Mouse (Mus musculus) spleen, adult 2 months (tissue): ENCODE results near the gene Nudt15. TPM values are rescaled to one million over a fixed set of nuclear protein-coding genes. Genes with fewer than 3 reads are reported as not detected.

ENCODE experiments used
- DNase-seq, 2 experiments: peaks; one replicate each; pipeline versions ENCODE4 v3.0.0 to v3.0.0-alpha.2; 2012 to 2021; ENCODE audit warnings: low spot score in 2 of 2, low read depth in 1 of 2
- H3K27ac ChIP-seq: fragments of 200-500 bp; 2 replicates; pipeline ENCODE4 v1.5.1; 2012; ENCODE audit warnings: low read length, inconsistent platforms; ENCODE audit not compliant: insufficient read depth
- H3K27me3 ChIP-seq: fragments of 200-500 bp; 2 replicates; pipeline ENCODE4 v1.6.1; 2012; ENCODE audit warnings: mild to moderate bottlenecking, moderate library complexity, low read length, inconsistent platforms; ENCODE audit not compliant: control insufficient read depth, insufficient read depth
- H3K36me3 ChIP-seq: fragments of 200-500 bp; 2 replicates; pipeline ENCODE4 v1.6.1; 2012; ENCODE audit warnings: mild to moderate bottlenecking, low read length, inconsistent platforms; ENCODE audit not compliant: control insufficient read depth, insufficient read depth
- H3K4me1 ChIP-seq: fragments of 200-500 bp; 2 replicates; pipeline ENCODE4 v1.6.1; 2011; ENCODE audit warnings: inconsistent platforms; ENCODE audit not compliant: control insufficient read depth, insufficient read depth, insufficient read length
- H3K4me3 ChIP-seq: fragments of 200-500 bp; 2 replicates; pipeline ENCODE4 v1.5.1; 2011; ENCODE audit warnings: mild to moderate bottlenecking, inconsistent platforms; ENCODE audit not compliant: insufficient read depth, insufficient read length; ENCODE audit errors: extremely low read depth
- CTCF ChIP-seq: fragments of 200-500 bp; IDR thresholded peaks from 2 replicates; pipeline ENCODE4 v1.5.1; 2011; ENCODE audit warnings: mild to moderate bottlenecking, inconsistent platforms; ENCODE audit not compliant: insufficient read depth, insufficient read length, insufficient replicate concordance; ENCODE audit errors: extremely low read depth
- POLR2A ChIP-seq: fragments of 200-500 bp; IDR thresholded peaks from 2 replicates; pipeline ENCODE4 v1.6.1; 2011; ENCODE audit warnings: low read depth, low read length, inconsistent platforms
- WGBS: fragments of 180-500 bp; shearing (Covaris S2); methylation state at CpG from one replicate; pipeline ENCODE4 v1.1.7; 2018; 5-methylcytosine and 5-hydroxymethylcytosine counted together
- polyA plus RNA-seq: library from polyadenylated mRNA; depleted of rRNA; stranded (reverse); fragments of >200 nt; gene quantifications from 2 replicates; pipeline ENCODE4 v1.2.3, GENCODE M21; 2012

The Nudt15 gene
- polyA plus RNA-seq, 1 experiment = 2.3 TPM

DNA sequence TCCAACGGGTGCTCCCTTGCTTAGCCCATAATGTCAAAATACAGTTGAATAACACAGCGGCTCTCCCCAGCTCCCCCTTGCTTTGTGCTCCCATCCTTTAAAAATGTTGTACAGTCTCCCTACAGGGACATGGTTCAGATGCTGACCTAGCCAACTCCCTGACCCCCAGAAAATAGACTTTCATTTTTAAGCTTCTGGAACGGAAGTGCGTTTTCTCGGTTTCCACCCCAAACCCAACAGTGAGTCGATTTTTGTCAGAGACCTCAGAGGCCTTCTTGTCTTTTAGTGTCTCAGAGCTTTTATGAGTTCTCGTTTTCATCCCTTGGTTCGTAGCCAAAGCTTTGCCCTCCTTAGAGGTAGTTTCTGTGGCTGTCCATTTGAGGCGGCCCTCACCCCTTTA is 46.8 kb downstream of the Nudt15 start:
- TF ChIP-seq CTCF (no peak), POLR2A (no peak)

GRCm38 (mm10) chr14:73495753-73496152 is 52.3 kb downstream of the Nudt15 start:
- no peak for DNase-seq
- Histone ChIP-seq H3K27me3 (no peaks in the 10 kb centered on the region), H3K4me3 (no peak overlapping the region), H3K27ac (no peak overlapping the region), H3K36me3 (no peaks in the 10 kb centered on the region), H3K4me1 (no peaks in the 10 kb centered on the region)
- 79% methylated on average over 7 of the region's 7 CpGs for WGBS
- TF ChIP-seq CTCF (no peak), POLR2A (no peak)

More for the DNA sequence above, 46.8 kb downstream of the Nudt15 start:
- Histone ChIP-seq H3K27ac (no peak overlapping the region), H3K36me3 (no peaks in the 10 kb centered on the region), H3K27me3 (no peaks in the 10 kb centered on the region), H3K4me3 (no peak overlapping the region), H3K4me1 (no peaks in the 10 kb centered on the region)
- no peak for DNase-seq
- 90% methylated on average over 9 of the region's 9 CpGs for WGBS

GRCm38 (mm10) chr14:73494122-73494521 is 53.9 kb downstream of the Nudt15 start:
- no peak for DNase-seq
- no peaks in the 10 kb centered on the region for H3K36me3 ChIP-seq
- H3K27me3 ChIP-seq = no peaks in the 10 kb centered on the region
- TF ChIP-seq CTCF (no peak), POLR2A (no peak)
- H3K27ac ChIP-seq = no peak overlapping the region
- H3K4me1 ChIP-seq = no peaks in the 10 kb centered on the region
- H3K4me3 ChIP-seq = no peak overlapping the region
- 68% methylated on average over 6 of the region's 6 CpGs for WGBS

GRCm38 (mm10) chr14:73493356-73493755 is 54.7 kb downstream of the Nudt15 start:
- DNase-seq = no peak
- Histone ChIP-seq H3K27ac (no peak overlapping the region), H3K4me1 (no peaks in the 10 kb centered on the region), H3K4me3 (no peak overlapping the region), H3K27me3 (no peaks in the 10 kb centered on the region), H3K36me3 (no peaks in the 10 kb centered on the region)
- no peak for TF ChIP-seq CTCF
- TF ChIP-seq POLR2A = no peak
- 92% methylated on average over 6 of the region's 6 CpGs for WGBS

GRCm38 (mm10) chr14:73486641-73487040 is 61.4 kb downstream of the Nudt15 start:
- WGBS = 84% methylated on average over 5 of the region's 5 CpGs
- no peak for DNase-seq
- H3K4me1 ChIP-seq = no peaks in the 10 kb centered on the region
- H3K27ac ChIP-seq = no peak overlapping the region
- TF ChIP-seq POLR2A = no peak
- no peak for TF ChIP-seq CTCF
- H3K27me3 ChIP-seq = no peaks in the 10 kb centered on the region
- H3K36me3 ChIP-seq = no peaks in the 10 kb centered on the region
- no peak overlapping the region for H3K4me3 ChIP-seq

DNA sequence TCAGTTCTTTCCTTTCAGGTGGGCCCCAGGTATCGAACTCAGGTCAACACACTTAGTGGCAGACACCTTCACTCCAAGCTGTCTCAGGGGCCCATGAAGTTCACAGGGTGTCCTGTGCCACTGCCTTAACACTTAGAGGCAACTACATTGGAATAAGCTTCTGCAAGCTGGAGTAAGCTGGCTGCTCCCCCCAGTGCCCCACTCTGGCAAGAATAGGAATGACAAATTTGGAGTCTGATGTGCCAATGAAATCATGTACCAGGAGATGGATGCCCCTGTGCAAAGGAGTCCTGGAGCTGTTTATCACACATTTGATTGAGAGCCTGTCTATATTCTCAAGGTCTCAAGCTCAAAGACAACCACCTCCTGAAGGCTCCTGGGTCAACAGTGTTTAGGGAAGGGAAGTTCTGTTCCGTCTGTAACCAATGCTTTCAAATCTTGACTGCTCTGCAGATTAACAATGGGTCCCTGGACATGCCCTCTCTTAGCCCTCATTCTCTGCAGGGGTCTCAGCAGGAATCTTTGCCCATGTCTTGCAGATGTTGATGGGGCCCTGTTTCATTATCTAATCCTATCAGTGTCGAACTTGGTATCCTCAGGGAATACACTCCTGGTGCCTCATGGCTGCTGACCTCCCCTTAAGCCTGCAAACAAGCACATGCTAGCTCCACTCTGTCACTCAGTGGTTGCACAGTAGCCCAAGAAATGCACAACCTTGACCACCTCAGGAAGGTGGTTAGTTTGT is 63.5 kb downstream of the Nudt15 start:
- Histone ChIP-seq H3K27ac (no peak overlapping the region), H3K4me1 (no peaks in the 10 kb centered on the region), H3K4me3 (no peak overlapping the region), H3K36me3 (no peaks in the 10 kb centered on the region), H3K27me3 (no peaks in the 10 kb centered on the region)
- DNase-seq = no peak
- no peak for TF ChIP-seq CTCF
- WGBS = 89% methylated on average over 3 of the region's 3 CpGs

DNA sequence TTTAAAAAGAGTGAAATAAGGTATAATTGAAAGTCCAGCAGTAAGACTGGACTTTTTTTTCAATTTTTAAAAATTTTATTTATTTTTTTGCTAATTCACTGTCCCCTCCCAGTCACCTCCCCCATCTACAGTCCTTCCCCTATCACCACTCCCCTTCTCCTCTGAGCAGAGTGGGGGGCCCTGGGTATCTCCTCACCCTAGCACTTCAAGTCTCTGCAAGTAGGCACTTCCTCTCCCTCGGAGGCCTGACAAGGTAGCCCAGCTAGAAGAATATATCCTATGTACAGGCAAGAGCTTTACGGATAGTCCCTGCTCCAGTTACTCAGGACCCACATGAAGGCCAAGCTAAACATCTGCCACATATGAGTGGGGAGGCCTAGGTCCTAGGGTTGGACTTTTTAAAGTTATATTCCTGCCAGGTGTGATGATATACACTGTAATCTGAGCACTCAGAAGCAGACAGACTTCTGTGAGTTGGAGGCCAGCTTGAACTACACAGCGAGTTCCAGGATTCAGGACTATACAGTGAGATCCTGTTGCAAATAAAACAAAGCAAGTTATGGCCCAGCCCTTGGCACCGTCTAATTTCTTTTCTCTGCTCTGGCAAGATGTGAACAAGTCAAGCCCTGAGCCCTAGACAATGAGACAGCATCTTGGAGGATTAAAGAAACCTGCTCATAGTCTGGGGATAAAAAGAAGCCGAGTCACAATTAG is 64.4 kb downstream of the Nudt15 start:
- Histone ChIP-seq H3K4me1 (no peaks in the 10 kb centered on the region), H3K27ac (no peak overlapping the region), H3K27me3 (no peaks in the 10 kb centered on the region), H3K36me3 (no peaks in the 10 kb centered on the region), H3K4me3 (no peak overlapping the region)
- TF ChIP-seq POLR2A (no peak), CTCF (no peak)
- WGBS = 80% methylated on average over 5 of the region's 5 CpGs
- DNase-seq = no peak
